Mouse (Mus musculus) hindbrain, embryonic 10.5 days (tissue): ENCODE results near the gene Nup107. TPM values are rescaled to one million over a fixed set of nuclear protein-coding genes. Genes with fewer than 3 reads are reported as not detected.

Experiments
- DNase-seq: peaks from one replicate; pipeline ENCODE4 v3.0.0-alpha.2; 2017; ENCODE audit warnings: low spot score
- H3K27ac ChIP-seq: fragments of 300-500 bp; sonication (generic); 2 replicates; pipeline ENCODE4 v1.5.1; 2016; ENCODE audit warnings: mild to moderate bottlenecking, moderate library complexity
- H3K27me3 ChIP-seq: fragments of 300-500 bp; sonication (generic); 2 replicates; pipeline ENCODE4 v1.6.1; 2016; ENCODE audit warnings: mild to moderate bottlenecking; ENCODE audit not compliant: poor library complexity, insufficient read depth, severe bottlenecking
- H3K36me3 ChIP-seq: fragments of 300-500 bp; sonication (generic); 2 replicates; pipeline ENCODE4 v1.6.1; 2016; ENCODE audit warnings: mild to moderate bottlenecking, moderate library complexity
- H3K4me1 ChIP-seq: fragments of 300-500 bp; sonication (generic); replicated peaks from 2 replicates; pipeline ENCODE4 v1.6.1; 2016; ENCODE audit warnings: mild to moderate bottlenecking
- H3K4me3 ChIP-seq: fragments of 300-500 bp; sonication (generic); 2 replicates; pipeline ENCODE4 v1.5.1; 2016; ENCODE audit warnings: mild to moderate bottlenecking, moderate library complexity
- H3K9me3 ChIP-seq: fragments of 300-500 bp; sonication (generic); 2 replicates; pipeline ENCODE4 v1.6.1; 2016; ENCODE audit warnings: mild to moderate bottlenecking, moderate library complexity
- WGBS: fragments of 180-500 bp; shearing (Covaris S2); methylation state at CpG from one replicate; pipeline ENCODE4 v1.1.7; 2016; 5-methylcytosine and 5-hydroxymethylcytosine counted together
- polyA plus RNA-seq: library from polyadenylated mRNA; unstranded; fragments of >200 nt; fragmentation: Nextera tagmentation; extraction: Ambion mirVana; gene quantifications from 2 replicates; pipeline ENCODE4 v1.2.1, GENCODE M21; 2016

The Nup107 gene
- polyA plus RNA-seq, 1 experiment from 2014 or later = 70.6 TPM

DNA sequence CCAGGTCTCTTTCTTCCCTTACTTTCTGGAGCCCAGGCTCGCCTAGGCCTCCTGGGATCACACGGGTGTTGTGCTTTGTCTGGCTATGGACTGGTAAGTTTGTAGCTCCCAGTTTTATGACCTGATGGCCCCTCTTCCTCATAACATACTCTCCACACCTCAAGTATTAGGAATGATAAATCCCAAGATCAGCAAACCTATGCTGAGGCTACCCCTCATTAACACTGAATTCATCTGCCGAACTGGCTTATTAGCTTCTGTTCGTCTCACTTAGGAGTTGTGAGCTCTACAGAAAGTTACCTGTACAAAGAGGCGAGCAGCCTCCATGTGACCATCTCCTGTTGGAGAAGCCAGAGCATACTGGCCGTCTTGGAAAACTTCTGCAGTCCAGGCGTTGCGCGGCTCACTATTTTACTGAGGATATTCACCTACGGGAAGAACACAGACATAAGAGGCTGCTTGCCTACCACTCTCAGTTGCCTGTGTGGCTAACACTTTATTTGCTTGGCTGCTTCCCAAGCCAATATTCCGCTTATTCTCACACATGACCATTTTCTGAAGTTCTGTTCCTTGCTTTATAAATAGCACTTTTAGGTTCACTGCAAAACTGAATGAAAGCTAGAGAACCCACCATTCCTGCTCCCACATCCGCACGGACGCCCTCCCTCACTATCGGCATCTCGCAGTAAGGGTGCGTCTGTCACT is 11.3 kb downstream of the Nup107 start:
- Histone ChIP-seq H3K36me3 (peaks cover 99% of the 10 kb centered on the region), H3K27me3 (no peaks in the 10 kb centered on the region), H3K27ac (no peak overlapping the region), H3K4me1 (no peaks in the 10 kb centered on the region), H3K9me3 (no peaks in the 10 kb centered on the region), H3K4me3 (no peak overlapping the region)
- WGBS = 95% methylated on average over 17 of the region's 17 CpGs
- DNase-seq = no peak

DNA sequence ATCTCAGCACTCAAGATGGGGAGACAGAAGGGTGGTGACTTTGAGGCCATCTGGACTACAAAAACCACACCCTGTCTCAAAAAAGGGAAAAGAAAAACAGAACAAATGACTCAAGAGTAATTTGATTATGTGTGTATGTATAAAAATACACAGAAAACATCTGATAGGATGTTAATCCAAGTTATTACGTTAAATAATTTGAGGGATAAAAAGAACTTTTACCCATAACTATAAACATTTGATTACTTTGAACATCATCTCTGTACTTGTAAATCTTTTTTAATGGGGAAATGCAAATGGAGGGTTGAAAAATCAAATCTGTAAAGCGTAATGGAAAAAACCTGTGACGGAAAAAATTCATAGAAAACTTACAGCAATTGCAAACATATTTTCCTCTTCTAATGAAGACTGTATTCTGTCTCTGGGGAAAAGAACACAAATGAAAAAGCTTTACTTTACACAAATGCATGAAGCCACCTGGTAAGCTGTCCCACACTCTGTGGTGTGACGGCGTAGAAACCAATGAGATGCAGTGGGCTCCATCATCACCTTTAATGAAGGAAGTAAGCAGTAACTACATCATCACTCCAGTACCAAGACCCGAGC is 12.1 kb downstream of the Nup107 start:
- no peak for DNase-seq
- Histone ChIP-seq H3K9me3 (no peaks in the 10 kb centered on the region), H3K4me3 (no peak overlapping the region), H3K27me3 (no peaks in the 10 kb centered on the region), H3K36me3 (peaks cover 99% of the 10 kb centered on the region), H3K27ac (no peak overlapping the region), H3K4me1 (no peaks in the 10 kb centered on the region)
- WGBS = 96% methylated on average over 6 of the region's 6 CpGs

DNA sequence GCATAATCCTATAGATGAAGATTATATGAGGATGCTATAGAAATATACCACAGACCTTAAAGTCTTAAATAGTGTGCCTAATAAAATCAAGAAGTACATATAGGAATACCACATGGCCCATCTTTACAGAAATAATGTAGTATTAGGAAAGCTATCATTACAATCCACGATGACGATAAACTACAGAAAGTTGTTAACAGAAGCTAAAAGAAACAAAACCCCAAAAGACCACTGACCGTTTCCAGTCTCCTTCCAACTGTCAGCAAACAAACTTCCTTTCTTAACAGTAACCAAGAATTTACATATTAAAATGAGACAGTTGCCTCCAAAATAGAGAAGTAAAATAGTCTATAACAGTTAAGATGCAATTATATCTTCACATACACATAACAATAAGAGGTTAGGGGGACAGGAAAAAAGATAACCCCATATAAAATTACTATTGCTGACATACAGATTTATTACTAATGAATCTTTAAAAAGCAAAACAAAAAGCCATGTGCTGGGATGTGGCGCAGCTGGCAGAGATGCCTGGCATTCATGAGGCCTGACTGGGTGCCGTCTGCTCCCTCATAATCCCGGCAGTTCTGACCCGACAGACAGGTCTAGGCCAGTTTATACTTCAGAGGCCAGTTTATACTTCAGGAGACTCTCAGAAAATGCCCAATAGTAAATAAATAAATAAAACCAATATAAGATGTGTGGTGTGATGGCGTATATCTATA is 12.8 kb downstream of the Nup107 start:
- peaks cover 99% of the 10 kb centered on the region for H3K36me3 ChIP-seq
- no peak for DNase-seq
- no peak overlapping the region for H3K27ac ChIP-seq
- no peak overlapping the region for H3K4me3 ChIP-seq
- 93% methylated on average over 8 of the region's 8 CpGs for WGBS
- H3K9me3 ChIP-seq = no peaks in the 10 kb centered on the region
- no peaks in the 10 kb centered on the region for H3K4me1 ChIP-seq
- H3K27me3 ChIP-seq = no peaks in the 10 kb centered on the region

DNA sequence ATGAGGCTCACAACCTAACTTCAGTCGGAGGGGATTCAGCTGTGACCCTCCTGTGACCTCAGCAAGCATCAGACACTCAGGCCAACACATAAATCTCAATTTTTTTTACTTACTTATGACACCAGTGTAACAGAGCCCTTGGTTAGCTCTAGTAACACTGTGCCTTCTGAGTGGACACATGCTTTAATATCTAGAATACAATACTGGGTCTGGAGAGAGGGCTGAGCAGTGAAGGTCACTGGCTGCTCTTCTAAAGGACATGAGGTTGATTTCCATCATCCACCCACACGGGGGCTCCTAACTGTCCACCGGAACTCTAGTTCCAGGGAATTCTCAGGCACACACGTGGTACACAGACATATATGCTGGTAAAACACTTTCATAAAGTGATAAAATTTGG is 13.6 kb downstream of the Nup107 start:
- H3K36me3 ChIP-seq = peaks cover 99% of the 10 kb centered on the region
- H3K27me3 ChIP-seq = no peaks in the 10 kb centered on the region
- H3K27ac ChIP-seq = no peak overlapping the region
- no peaks in the 10 kb centered on the region for H3K9me3 ChIP-seq
- no peak for DNase-seq
- 92% methylated on average over 4 of the region's 4 CpGs for WGBS
- no peak overlapping the region for H3K4me3 ChIP-seq
- H3K4me1 ChIP-seq = no peaks in the 10 kb centered on the region

DNA sequence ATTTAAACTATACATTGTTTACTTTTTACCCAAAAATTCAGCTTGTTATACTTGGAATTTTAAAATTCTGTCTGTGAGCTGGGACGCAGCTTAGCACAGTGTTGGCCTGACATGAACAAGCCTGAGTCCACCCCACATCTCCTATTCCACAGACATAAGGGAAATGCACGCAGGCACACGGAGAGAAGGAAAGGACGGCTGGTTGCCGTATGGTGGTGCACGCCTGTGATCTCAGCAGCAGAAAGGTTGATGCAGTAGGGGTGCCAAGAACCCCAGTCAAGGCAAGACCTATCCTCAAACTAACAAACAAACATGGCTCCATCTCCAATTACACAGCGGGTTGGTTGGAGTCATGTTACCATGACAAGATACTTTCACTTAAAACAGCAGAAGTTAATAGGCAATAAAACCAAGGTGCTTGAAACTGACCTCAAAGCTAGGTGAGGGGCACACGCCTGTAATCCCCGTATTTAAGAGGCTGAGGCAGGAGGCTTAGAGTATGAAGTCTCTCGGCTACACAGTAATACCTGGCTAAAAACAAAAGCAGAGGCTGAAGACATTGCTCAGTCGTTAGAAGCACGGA is 14.1 kb downstream of the Nup107 start:
- H3K4me3 ChIP-seq = no peak overlapping the region
- H3K36me3 ChIP-seq = peaks cover 99% of the 10 kb centered on the region
- 92% methylated on average over 12 of the region's 12 CpGs for WGBS
- H3K27me3 ChIP-seq = no peaks in the 10 kb centered on the region
- H3K9me3 ChIP-seq = no peaks in the 10 kb centered on the region
- DNase-seq = no peak
- H3K4me1 ChIP-seq = no peaks in the 10 kb centered on the region
- H3K27ac ChIP-seq = no peak overlapping the region

DNA sequence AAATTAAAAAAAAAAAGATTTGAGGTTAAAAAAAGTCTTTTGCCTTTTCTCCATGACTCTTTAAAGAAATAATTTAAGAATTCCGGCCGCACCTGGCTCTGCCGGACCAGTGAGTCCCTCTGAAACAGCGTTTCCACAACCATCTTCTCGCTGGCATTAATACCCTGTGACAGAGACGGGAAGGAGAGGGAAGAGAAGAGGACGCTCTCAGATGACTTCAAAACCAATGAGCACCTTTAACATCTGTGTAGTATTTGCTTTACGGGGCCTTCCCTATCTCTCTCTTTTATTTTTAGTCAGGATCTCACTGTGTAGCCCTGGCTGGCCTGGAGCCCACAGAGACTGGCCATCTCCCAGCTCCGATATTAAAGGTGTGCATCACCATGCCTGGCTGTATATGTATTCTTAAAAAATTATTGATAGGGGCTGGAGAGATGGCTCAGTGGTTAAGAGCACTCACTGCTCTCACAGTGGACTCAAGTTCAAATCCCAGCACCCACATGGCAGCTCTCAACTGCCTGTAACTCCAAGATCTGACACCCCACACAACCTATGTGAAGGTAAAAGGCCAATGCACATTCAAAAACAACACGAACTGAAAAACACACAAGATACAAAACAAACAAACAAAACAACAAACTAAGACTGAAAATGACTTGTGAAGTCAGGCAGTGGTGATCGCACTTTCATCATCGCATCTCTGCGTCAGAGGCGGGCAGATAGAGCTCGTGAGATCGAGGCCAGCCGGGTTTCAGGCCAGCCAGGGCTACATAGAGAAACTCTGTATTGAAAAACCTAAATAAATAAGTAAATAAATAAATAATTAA is 14.8 kb downstream of the Nup107 start:
- peaks cover 99% of the 10 kb centered on the region for H3K36me3 ChIP-seq
- H3K4me3 ChIP-seq = no peak overlapping the region
- no peaks in the 10 kb centered on the region for H3K27me3 ChIP-seq
- no peaks in the 10 kb centered on the region for H3K9me3 ChIP-seq
- H3K4me1 ChIP-seq = no peaks in the 10 kb centered on the region
- WGBS = 94% methylated on average over 17 of the region's 17 CpGs
- DNase-seq = no peak
- no peak overlapping the region for H3K27ac ChIP-seq

DNA sequence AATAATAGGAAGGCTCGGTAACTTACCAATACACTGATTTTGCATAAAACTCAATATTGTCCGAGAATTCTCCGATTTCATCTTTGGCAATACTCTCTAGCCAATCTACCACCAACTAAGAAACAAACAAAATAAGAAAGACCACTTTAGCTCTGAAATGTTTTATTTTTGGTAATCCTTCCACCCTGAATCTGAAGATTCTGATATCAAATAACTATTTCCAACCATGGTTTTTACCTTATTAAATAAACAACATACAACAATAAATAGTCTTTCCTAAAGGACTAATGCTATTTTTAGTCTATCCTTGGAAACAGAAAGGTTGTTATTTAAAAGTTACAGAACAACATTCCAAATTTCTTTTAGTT is 15.4 kb downstream of the Nup107 start:
- Histone ChIP-seq H3K27me3 (no peaks in the 10 kb centered on the region), H3K36me3 (peaks cover 99% of the 10 kb centered on the region), H3K27ac (no peak overlapping the region), H3K4me1 (no peaks in the 10 kb centered on the region), H3K4me3 (no peak overlapping the region), H3K9me3 (no peaks in the 10 kb centered on the region)
- DNase-seq = no peak
- 93% methylated on average over 3 of the region's 3 CpGs for WGBS

DNA sequence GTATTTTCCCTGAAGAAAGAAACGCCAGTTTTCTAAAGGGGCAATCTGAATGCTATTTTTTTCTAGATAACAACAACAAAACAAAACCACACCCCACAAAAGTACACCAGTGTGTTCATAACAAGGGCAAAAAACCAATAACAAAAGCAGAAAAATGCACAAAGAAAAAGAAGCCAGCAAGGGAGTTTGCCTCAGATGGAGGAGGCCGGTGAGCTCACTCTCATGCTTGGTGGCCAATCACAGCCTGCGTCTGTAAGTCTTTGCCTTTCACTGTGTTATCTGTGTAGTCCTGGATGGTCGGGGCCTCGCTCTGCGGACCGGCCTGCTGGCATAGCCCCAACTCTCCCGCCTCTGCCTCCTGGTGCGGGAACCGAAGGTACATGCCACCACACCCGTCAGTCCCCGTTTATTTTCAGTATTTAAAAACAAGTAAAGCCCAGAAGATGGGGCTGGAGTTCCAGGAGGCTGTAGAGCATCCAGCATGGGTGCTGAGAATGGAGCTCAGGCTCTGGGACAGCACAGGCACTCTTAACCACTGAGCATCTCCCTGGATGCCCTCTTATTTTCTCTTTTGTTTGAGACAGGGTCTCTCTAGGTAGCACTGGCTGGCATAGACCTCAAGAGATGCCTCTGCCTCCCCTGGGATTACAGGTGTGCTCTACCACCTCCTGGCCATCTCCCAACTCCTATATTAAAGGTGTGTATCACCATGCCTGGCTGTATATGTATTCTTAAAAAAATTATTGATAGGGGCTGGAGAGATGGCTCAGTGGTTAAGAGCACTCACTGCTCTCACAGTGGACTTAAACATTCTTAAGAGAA is 16.0 kb downstream of the Nup107 start:
- Histone ChIP-seq H3K9me3 (no peaks in the 10 kb centered on the region), H3K27me3 (no peaks in the 10 kb centered on the region), H3K36me3 (peaks cover 98% of the 10 kb centered on the region), H3K4me1 (no peaks in the 10 kb centered on the region), H3K4me3 (no peak overlapping the region), H3K27ac (no peak overlapping the region)
- 92% methylated on average over 12 of the region's 12 CpGs for WGBS
- DNase-seq = no peak

DNA sequence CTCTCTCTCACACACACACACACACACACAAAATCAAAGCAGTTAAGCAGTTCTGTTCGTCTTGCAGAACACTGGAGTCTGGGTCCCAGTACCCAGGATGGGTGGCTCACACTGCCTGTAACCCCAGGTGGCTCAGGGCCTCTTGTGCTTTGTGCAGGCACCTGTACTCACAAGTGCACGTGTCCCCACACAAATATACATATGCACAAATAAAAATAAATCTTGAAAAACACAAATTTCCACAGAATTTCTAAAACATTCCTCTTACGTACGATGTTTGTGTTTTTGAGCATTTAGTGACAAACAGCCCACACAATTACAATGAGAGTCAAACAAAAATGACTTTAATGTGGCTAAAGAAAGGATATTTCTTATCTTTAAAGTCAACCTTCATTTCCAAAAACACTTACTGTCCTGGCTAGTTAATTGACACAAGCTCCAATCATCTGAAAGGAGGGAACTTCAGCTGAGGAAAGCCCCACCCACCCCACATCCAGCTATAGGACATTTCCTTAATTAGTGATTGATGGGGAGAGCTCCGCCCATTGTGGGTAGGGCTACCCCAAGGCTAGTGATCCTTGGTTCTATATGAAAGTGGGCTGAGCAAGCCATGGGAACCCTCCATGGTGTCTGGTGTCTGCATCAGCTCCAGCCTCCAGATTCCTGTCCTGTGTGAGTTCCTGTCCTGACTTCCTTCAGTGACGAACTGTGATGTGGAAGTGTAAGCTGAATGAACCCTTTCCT is 16.9 kb downstream of the Nup107 start:
- Histone ChIP-seq H3K4me1 (no peaks in the 10 kb centered on the region), H3K4me3 (no peak overlapping the region), H3K36me3 (peaks cover 98% of the 10 kb centered on the region), H3K27me3 (no peaks in the 10 kb centered on the region), H3K9me3 (no peaks in the 10 kb centered on the region), H3K27ac (no peak overlapping the region)
- no peak for DNase-seq
- WGBS = 93% methylated on average over 6 of the region's 6 CpGs

DNA sequence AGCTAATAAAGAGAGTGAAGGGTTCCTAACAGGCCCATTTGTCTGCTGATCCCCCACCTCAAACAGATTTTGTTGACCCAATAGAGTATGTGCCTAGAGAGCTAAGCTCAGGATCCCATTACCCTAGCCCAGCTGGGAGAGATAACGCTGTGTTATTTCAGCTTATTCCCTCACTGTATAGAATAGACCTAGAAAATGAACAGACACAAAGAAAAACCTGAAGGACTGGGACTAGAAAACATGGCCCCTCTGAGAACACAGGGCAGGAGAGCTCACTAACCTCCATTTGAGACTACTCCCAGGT is 17.7 kb downstream of the Nup107 start:
- no peaks in the 10 kb centered on the region for H3K9me3 ChIP-seq
- 98% methylated on average over 1 of the region's 1 CpGs for WGBS
- no peak for DNase-seq
- H3K36me3 ChIP-seq = peaks cover 98% of the 10 kb centered on the region
- no peaks in the 10 kb centered on the region for H3K4me1 ChIP-seq
- H3K4me3 ChIP-seq = no peak overlapping the region
- H3K27me3 ChIP-seq = no peaks in the 10 kb centered on the region
- H3K27ac ChIP-seq = no peak overlapping the region

DNA sequence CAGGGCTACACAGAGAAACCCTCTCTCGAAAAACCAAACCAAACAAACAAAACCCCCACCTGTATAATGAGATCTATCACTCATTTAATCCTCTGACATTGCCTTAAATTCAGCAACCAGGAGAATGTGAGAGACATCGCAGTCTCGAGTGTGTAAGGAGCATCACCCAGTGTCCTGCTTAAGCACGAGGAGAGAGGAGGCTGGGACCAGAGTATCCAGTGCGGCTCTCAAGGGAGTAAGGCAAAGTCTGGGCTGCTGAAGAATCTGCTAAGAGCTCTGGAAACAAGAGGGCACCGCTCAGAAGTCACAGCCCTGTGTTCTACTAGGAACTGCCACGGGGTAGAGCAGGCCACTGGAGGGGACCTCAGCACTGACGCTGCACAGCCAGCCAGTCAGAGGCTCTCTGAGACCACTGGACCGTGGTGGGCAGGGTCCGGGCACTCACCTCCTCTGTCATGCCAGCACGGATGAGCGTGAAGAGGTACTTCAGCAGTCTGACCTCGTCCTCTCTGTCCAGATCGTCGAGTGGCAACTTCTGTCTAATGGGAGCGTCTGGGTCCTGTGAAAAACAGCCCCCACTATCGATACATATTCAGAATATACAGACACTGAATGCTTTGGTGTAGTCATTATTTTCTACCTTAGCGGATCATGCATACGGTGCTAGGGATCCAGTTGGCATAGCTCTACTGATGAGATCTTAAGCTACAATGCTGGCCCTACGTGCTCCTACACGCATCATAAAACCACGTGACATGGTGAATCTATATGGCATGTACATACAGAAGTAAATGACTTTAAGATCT is 18.3 kb downstream of the Nup107 start:
- no peak for DNase-seq
- H3K36me3 ChIP-seq = peaks cover 98% of the 10 kb centered on the region
- WGBS = 95% methylated on average over 22 of the region's 22 CpGs
- H3K27ac ChIP-seq = no peak overlapping the region
- no peaks in the 10 kb centered on the region for H3K9me3 ChIP-seq
- no peak overlapping the region for H3K4me3 ChIP-seq
- H3K27me3 ChIP-seq = no peaks in the 10 kb centered on the region
- H3K4me1 ChIP-seq = no peaks in the 10 kb centered on the region
